Mouse (Mus musculus) midbrain, postnatal 0 days (tissue): ENCODE measurements around the gene Ccdc59. TPM values are rescaled to one million over a fixed set of nuclear protein-coding genes. Genes with fewer than 3 reads are reported as not detected.
A peak's percentile ranks its signal among the peaks of the same experiment; 100 is the strongest.

Source experiments
- ATAC-seq: fragments of 200-750 bp; cut with Nextera tagmentation; 2 replicates; pipeline ENCODE4 v1.8.0; 2017; ENCODE audit warnings: moderate number of reproducible peaks, mild to moderate bottlenecking, moderate TSS enrichment, moderate library complexity; ENCODE audit not compliant: low FRiP score
- DNase-seq: peaks from one replicate; pipeline ENCODE4 v3.0.0-alpha.2; 2015; ENCODE audit warnings: low spot score
- H3K27ac ChIP-seq: fragments of 300-500 bp; sonication (generic); 2 replicates; pipeline ENCODE4 v1.5.1; 2014; ENCODE audit warnings: low read depth, mild to moderate bottlenecking, low read length, mixed read lengths
- H3K27me3 ChIP-seq: fragments of 300-500 bp; sonication (generic); 2 replicates; pipeline ENCODE4 v1.6.1; 2014; ENCODE audit warnings: low read length, control low read depth, mixed read lengths; ENCODE audit not compliant: insufficient read depth
- H3K36me3 ChIP-seq: fragments of 300-500 bp; sonication (generic); 2 replicates; pipeline ENCODE4 v1.6.1; 2014; ENCODE audit warnings: low read length, control low read depth, mixed read lengths; ENCODE audit not compliant: insufficient read depth
- H3K4me1 ChIP-seq: fragments of 300-500 bp; sonication (generic); 2 replicates; pipeline ENCODE4 v1.6.1; 2014; ENCODE audit warnings: mild to moderate bottlenecking, control low read depth, antibody characterized with exemption, low read length, mixed read lengths; ENCODE audit not compliant: insufficient read depth
- H3K4me2 ChIP-seq: fragments of 300-500 bp; sonication (generic); 2 replicates; pipeline ENCODE4 v1.6.1; 2014; ENCODE audit warnings: low read depth, mild to moderate bottlenecking, low read length, mixed read lengths; ENCODE audit not compliant: poor library complexity, severe bottlenecking
- H3K4me3 ChIP-seq: fragments of 300-500 bp; sonication (generic); 2 replicates; pipeline ENCODE4 v1.5.1; 2014; ENCODE audit warnings: low read depth, mild to moderate bottlenecking, low read length, moderate library complexity
- H3K9ac ChIP-seq: fragments of 300-500 bp; sonication (generic); replicated peaks from 2 replicates; pipeline ENCODE4 v1.6.1; 2014; ENCODE audit warnings: mild to moderate bottlenecking, low read length, moderate library complexity, mixed read lengths; ENCODE audit not compliant: poor library complexity, severe bottlenecking
- H3K9me3 ChIP-seq: fragments of 300-500 bp; sonication (generic); 2 replicates; pipeline ENCODE4 v1.6.1; 2016; ENCODE audit warnings: low read length, control low read depth
- CTCF ChIP-seq: IDR thresholded peaks from 2 replicates; pipeline ENCODE4 v1.5.1; 2016; ENCODE audit warnings: antibody characterized with exemption, mild to moderate bottlenecking
- WGBS: fragments of 180-500 bp; shearing (Covaris S2); extraction: QIAGEN DNeasy Blood & Tissue Kit; methylation state at CpG from one replicate; pipeline ENCODE4 v1.1.7; 2014; 5-methylcytosine and 5-hydroxymethylcytosine counted together
- polyA plus RNA-seq: library from polyadenylated mRNA; unstranded; fragments of >200 nt; fragmentation: Nextera tagmentation; extraction: Ambion mirVana; gene quantifications from 2 replicates; pipeline ENCODE4 v1.2.1, GENCODE M21; 2015
- total RNA-seq: library from RNA; depleted of rRNA; stranded (reverse); fragments of >200 nt; gene quantifications from 2 replicates; pipeline ENCODE4 v1.2.3, GENCODE M21; 2014; rRNA removed

The Ccdc59 gene
- total and polyA plus RNA-seq, 2 experiments from 2014 or later, result 13.0 to 46.4 TPM

GRCm38 (mm10) chr10:105867312-105867711 is 26.4 kb downstream of the Ccdc59 start:
- Histone ChIP-seq H3K9me3 (no peaks in the 10 kb centered on the region), H3K36me3 (no peaks in the 10 kb centered on the region), H3K4me3 (no peak overlapping the region), H3K4me1 (no peaks in the 10 kb centered on the region), H3K27me3 (no peaks in the 10 kb centered on the region), H3K4me2 (no peak overlapping the region), H3K9ac (no peak overlapping the region), H3K27ac (no peak overlapping the region)
- no peak for ATAC-seq
- TF ChIP-seq CTCF, result peak; percentile 79
- WGBS, result 43% methylated on average over 4 of the region's 4 CpGs
- DNase-seq, result peak; percentile 51

Other genes starting within 250 kb of the Ccdc59 start
- gene Mettl25, start 313 bp downstream of the Ccdc59 start, total RNA-seq, result 20.1 and 29.7 TPM in 2 replicates
- gene Mettl25, start 313 bp downstream of the Ccdc59 start, polyA plus RNA-seq, result 17.2 and 17.7 TPM in 2 replicates